Mouse (Mus musculus) liver, adult 2 months (tissue): ENCODE data around the gene Ofd1.

ENCODE experiments used
- CTCF ChIP-seq: fragments of 200-500 bp; IDR thresholded peaks from 2 replicates; pipeline ENCODE4 v1.5.1; 2011; ENCODE audit warnings: low read depth, low read length, control low read depth
- POLR2A ChIP-seq: fragments of 200-500 bp; IDR thresholded peaks from 2 replicates; pipeline ENCODE4 v1.6.1; 2011; ENCODE audit warnings: low read length, control low read depth; ENCODE audit not compliant: insufficient read depth; ENCODE audit errors: extremely low read depth

DNA sequence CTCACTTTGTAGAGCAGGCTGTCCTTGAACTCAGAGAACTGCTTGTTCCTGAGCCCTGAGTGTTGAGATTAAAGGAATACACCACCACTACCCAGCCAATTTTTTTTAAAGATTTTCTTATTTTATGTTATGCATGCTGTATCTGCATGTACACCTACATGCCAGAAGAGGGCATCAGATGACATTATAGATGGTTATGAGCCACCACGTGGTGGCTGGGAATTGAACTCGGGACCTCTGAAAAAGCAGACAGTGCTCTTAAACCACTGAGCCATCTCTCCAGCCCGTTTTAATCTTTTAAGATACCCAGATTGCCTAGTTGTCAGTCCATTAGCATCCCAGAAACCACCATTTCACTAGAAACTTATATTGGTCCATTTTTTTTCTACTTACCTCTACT lies 13.8 kb upstream of the Ofd1 start:
- no peak for TF ChIP-seq POLR2A
- no peak for TF ChIP-seq CTCF
